Comparison of ENCODE assay signal across 8 mouse cellular contexts in the genomic region with DNA sequence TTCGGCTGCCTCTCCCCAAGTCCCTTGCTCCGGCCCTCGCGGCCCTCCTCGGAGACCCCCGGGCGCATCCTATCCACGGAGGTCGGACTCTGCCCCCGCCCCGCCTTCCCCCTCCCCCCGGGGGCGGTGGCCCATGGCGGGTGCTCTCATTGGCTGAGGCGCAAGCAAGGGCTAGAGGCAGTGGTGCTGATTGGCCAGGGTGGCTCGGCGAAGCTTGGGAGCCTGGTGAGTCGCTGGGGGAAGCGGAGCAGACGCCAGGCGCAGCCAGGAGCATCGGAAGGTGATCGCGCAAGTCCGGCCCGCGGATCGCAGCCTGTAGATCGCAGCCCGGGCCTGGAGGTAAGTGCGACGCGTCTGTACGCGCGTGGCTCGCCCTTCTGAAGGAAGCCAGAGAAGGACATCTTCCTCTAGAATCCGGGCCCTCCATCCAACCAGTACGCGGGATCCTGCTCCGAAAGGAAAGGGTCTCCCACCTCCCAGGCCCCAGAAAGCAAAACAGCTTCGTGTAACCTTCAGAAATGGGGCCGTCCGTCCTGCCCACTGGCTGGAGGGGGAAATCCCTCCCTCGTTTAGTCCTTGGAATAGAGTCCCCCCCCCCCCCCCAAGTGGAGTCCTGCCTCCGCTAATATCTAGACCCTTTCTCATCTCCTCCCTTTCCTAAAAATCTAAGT. TPM values are rescaled to one million over a fixed set of nuclear protein-coding genes. Genes with fewer than 3 reads are reported as not detected.
DNase-seq lines count a peak whose midpoint lies in the region; ATAC-seq lines count a peak whose summit lies in the region.

A gene (plus strand): TSS at position 194 of the 671 bp plus-strand sequence.

- H3K4me1 ChIP-seq in intestine, embryonic 15.5 days (replicated peaks), result peaks cover 16% of the 10 kb centered on the region

- H3K27me3 ChIP-seq in intestine, embryonic 15.5 days (replicated peaks), result no peaks in the 10 kb centered on the region

- H3K4me2 ChIP-seq in intestine, embryonic 15.5 days (replicated peaks), result peak within 1 kb of the TSS; percentile 80

- WGBS in intestine, embryonic 15.5 days, result under 1% methylated on average over 45 of the region's 46 CpGs

- peak; percentile 96 for DNase-seq in adrenal gland, postnatal 10 days
- DNase-seq in embryo, embryonic 11.5 days (ENCODE audit: low read depth, low spot score), result peak; percentile 79
- DNase-seq in gonadal fat pad, adult 2 months (ENCODE audit: low read depth), result no peak
- DNase-seq in left cerebral cortex, postnatal 10 days (ENCODE audit: extremely low spot score in 1 of 2, low spot score in 2 of 2), result peak; percentile 94 to 96
- DNase-seq in right cerebral cortex, postnatal 25 days, result peak; percentile 96
- peak; percentile 97 for DNase-seq in yolk sac, embryonic 10.5 days (ENCODE audit: low spot score)

- ATAC-seq in intestine, embryonic 15.5 days, result peak; percentile 100
- ATAC-seq in megakaryocyte progenitor cell, adult 5-6 weeks (replicated peaks; ENCODE audit: poor library complexity), result peak; percentile 97

- H3K9ac ChIP-seq in intestine, embryonic 15.5 days, result peak within 1 kb of the TSS; percentile 62

- intact Hi-C loops in left cerebral cortex, postnatal 10 days (cut with DNase I), result no loop called here

- peak within 1 kb of the TSS; percentile 70; the same call in 1 of the 2 replicates for H3K27ac ChIP-seq in intestine, embryonic 15.5 days

- H3K4me3 ChIP-seq in intestine, embryonic 15.5 days (replicated peaks), result peak within 1 kb of the TSS; percentile 64

- no peaks in the 10 kb centered on the region for H3K9me3 ChIP-seq in intestine, embryonic 15.5 days

- H3K36me3 ChIP-seq in intestine, embryonic 15.5 days, result no peaks in the 10 kb centered on the region

RNA-seq across cellular contexts. Expression of the gene that starts here (rescaled TPM):
- 10 to 100 TPM; 29.8 to 33.6 TPM for total RNA-seq in adrenal gland, postnatal 10 days (2021)
- polyA plus RNA-seq in gonadal fat pad, adult 2 months (2012; rRNA removed), result 17.3 and 17.8 TPM in 2 replicates
- polyA plus RNA-seq in intestine, embryonic 15.5 days (2015; fragmentation: Nextera tagmentation; extraction: Ambion mirVana), result 72.4 and 74.1 TPM in 2 replicates
- total RNA-seq in left cerebral cortex, postnatal 10 days (2021), result 100 to 1,000 TPM; 132 to 140 TPM
- not detected in 2 replicates for total RNA-seq in megakaryocyte progenitor cell, adult 5-6 weeks (2015)
- total RNA-seq in megakaryocyte progenitor cell, adult 5-6 weeks (2017), result 0.03 and 0.21 TPM in 2 replicates

Comparison
In these comparisons a context has a peak if more than half of its experiments do, and no peak if none do; other contexts are left out.
1. RNA of the gene that starts here (total RNA-seq): 132 to 140 TPM in left cerebral cortex, postnatal 10 days and 29.8 to 33.6 TPM in adrenal gland, postnatal 10 days; 0.03 to 0.21 TPM in megakaryocyte progenitor cell, adult 5-6 weeks; every median in the first group is over 10 times any median in the second.
2. Peak in ATAC-seq in megakaryocyte progenitor cell, adult 5-6 weeks; RNA of the gene not detected or under 1 TPM.